Mouse (Mus musculus) spleen, adult 2 months (tissue): ENCODE measurements around the gene Zdhhc5.

Source experiments
- CTCF ChIP-seq: fragments of 200-500 bp; IDR thresholded peaks from 2 replicates; pipeline ENCODE4 v1.5.1; 2011; ENCODE audit warnings: mild to moderate bottlenecking, inconsistent platforms; ENCODE audit not compliant: insufficient read depth, insufficient read length, insufficient replicate concordance; ENCODE audit errors: extremely low read depth
- POLR2A ChIP-seq: fragments of 200-500 bp; IDR thresholded peaks from 2 replicates; pipeline ENCODE4 v1.6.1; 2011; ENCODE audit warnings: low read depth, low read length, inconsistent platforms

- TF ChIP-seq CTCF (no peak), POLR2A (no peak)
Measured at GRCm38 (mm10) chr2:84720718-84721117, 5.7 kb upstream of the Zdhhc5 start.
